In the genomic region with DNA sequence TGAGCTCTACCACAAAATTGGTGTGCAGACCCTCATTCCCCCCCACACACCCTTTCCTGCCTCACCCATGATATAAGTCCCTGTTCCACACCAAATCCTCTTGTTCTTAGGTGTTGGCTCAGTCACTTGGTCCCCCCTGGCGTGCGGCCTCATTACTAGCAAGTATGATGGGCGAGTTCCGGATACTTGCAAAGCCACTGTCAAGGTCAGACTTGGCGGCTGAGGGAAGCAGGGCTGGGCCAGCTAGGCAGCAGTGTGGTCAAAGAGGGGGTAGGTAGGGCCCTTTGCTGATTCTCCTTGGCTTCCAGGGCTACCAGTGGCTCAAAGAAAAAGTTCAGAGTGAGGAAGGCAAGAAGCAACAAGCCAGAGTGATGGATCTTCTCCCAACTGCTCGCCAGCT, we compare ENCODE assay signal across 10 mouse cellular contexts. TPM values are rescaled to one million over a fixed set of nuclear protein-coding genes. Genes with fewer than 3 reads are reported as not detected.
DNase-seq lines count a peak whose midpoint lies in the region; ATAC-seq and TF ChIP-seq lines count a peak whose summit lies in the region.
"Had no signal": no experiment of that assay in that cellular context is flagged by ENCODE, and none has a peak within 500 bp of the region (broad histone marks: within the 10 kb centered on the region; RNA-seq: fewer than 3 reads in every experiment).

No protein-coding gene starts in this region.

- H3K4me2 ChIP-seq in hindbrain, embryonic 16.5 days (ENCODE audit: low read length): no peak overlapping the region; the same call in 1 of the 2 replicates
- peak overlapping the region; percentile 77; the same call in 1 of the 2 replicates for H3K4me2 ChIP-seq in liver, embryonic 13.5 days

- no peak overlapping the region for H3K9ac ChIP-seq in hindbrain, embryonic 16.5 days (ENCODE audit: low read depth, low read length)
- no peak overlapping the region for H3K9ac ChIP-seq in liver, embryonic 13.5 days

- H3K27me3 ChIP-seq in hindbrain, embryonic 10.5 days (ENCODE audit: insufficient read depth, poor library complexity, severe bottlenecking): peaks cover 57% of the 10 kb centered on the region
- H3K27me3 ChIP-seq in hindbrain, embryonic 16.5 days (replicated peaks; ENCODE audit: control insufficient read depth, insufficient read depth, low read length): no peaks in the 10 kb centered on the region
- peaks cover 69% of the 10 kb centered on the region for H3K27me3 ChIP-seq in liver, embryonic 13.5 days

- 91% methylated on average over 6 of the region's 6 CpGs for WGBS in hindbrain, embryonic 10.5 days
- WGBS in hindbrain, embryonic 16.5 days: 91% methylated on average over 6 of the region's 6 CpGs
- WGBS in liver, embryonic 13.5 days (ENCODE audit: insufficient replicate concordance): 79% methylated on average over 6 of the region's 6 CpGs

- no peaks in the 10 kb centered on the region for H3K36me3 ChIP-seq in hindbrain, embryonic 10.5 days
- H3K36me3 ChIP-seq in hindbrain, embryonic 16.5 days (ENCODE audit: control insufficient read depth, insufficient read depth, low read length): no peaks in the 10 kb centered on the region
- no peaks in the 10 kb centered on the region for H3K36me3 ChIP-seq in liver, embryonic 13.5 days

- 0 out of 2 replicates have a peak, but pooled peaks have one; percentile 10 for TF ChIP-seq POLR2A in embryonic fibroblast, embryonic 13.5 days (IDR thresholded peaks at IDR 0.05; ENCODE audit: low read depth, low read length)

- no peak for DNase-seq in hindbrain, embryonic 10.5 days (ENCODE audit: low spot score)
- peak; percentile 41 for DNase-seq in adrenal gland, postnatal 10 days
- DNase-seq in liver, embryonic 13.5 days: no peak
- DNase-seq in yolk sac, embryonic 10.5 days (ENCODE audit: low spot score): no peak
- DNase-seq in frontal cortex, postnatal 36 days (ENCODE audit: low spot score in 2 of 2): no peak
- DNase-seq in frontal cortex, postnatal 25 days (ENCODE audit: low spot score in 2 of 2): no peak
- DNase-seq: cerebellum, adult 18-20 months had no signal

- H3K4me3 ChIP-seq in hindbrain, embryonic 10.5 days: peak overlapping the region; percentile 62
- no peak overlapping the region for H3K4me3 ChIP-seq in hindbrain, embryonic 16.5 days (ENCODE audit: low read length)
- H3K4me3 ChIP-seq in embryonic fibroblast, embryonic 13.5 days (ENCODE audit: insufficient read depth, low read length): no peak overlapping the region
- no peak overlapping the region for H3K4me3 ChIP-seq in liver, embryonic 13.5 days (replicated peaks)

- peak overlapping the region; percentile 12; the same call in 1 of the 2 replicates for H3K27ac ChIP-seq in hindbrain, embryonic 10.5 days
- H3K27ac ChIP-seq in hindbrain, embryonic 16.5 days (ENCODE audit: low read depth, low read length): no peak overlapping the region; the same call in 1 of the 2 replicates
- H3K27ac ChIP-seq in embryonic fibroblast, embryonic 13.5 days (ENCODE audit: insufficient read depth, low read length): no peak overlapping the region
- no peak overlapping the region for H3K27ac ChIP-seq in liver, embryonic 13.5 days

- ATAC-seq in hindbrain, embryonic 16.5 days: no peak
- no peak for ATAC-seq in liver, embryonic 13.5 days (ENCODE audit: low read depth)

- TF ChIP-seq CTCF in embryonic fibroblast, embryonic 13.5 days (IDR thresholded peaks at IDR 0.05; ENCODE audit: borderline replicate concordance, insufficient read depth, low read length): no peak

- H3K9me3 ChIP-seq in hindbrain, embryonic 10.5 days: no peaks in the 10 kb centered on the region
- no peaks in the 10 kb centered on the region for H3K9me3 ChIP-seq in hindbrain, embryonic 16.5 days (ENCODE audit: control insufficient read depth, low read length)
- H3K9me3 ChIP-seq in liver, embryonic 13.5 days (replicated peaks): no peaks in the 10 kb centered on the region
- H3K9me3 ChIP-seq: megakaryocyte, embryonic 14.5 days had no signal

- H3K4me1 ChIP-seq in hindbrain, embryonic 10.5 days (replicated peaks): peaks cover 43% of the 10 kb centered on the region
- H3K4me1 ChIP-seq in hindbrain, embryonic 16.5 days (ENCODE audit: control insufficient read depth, insufficient read depth, low read depth, low read length): peaks cover 18% of the 10 kb centered on the region
- peaks cover 10% of the 10 kb centered on the region for H3K4me1 ChIP-seq in embryonic fibroblast, embryonic 13.5 days (ENCODE audit: control insufficient read depth, insufficient read depth, low read length)
- peaks cover 51% of the 10 kb centered on the region for H3K4me1 ChIP-seq in liver, embryonic 13.5 days (replicated peaks)

RNA-seq across cellular contexts. Expression of gene Kcnab3, which starts 5.1 kb away (rescaled TPM):
- 1.2 and 2.7 TPM in 2 replicates for polyA plus RNA-seq in hindbrain, embryonic 10.5 days (2016; fragmentation: Nextera tagmentation; extraction: Ambion mirVana)
- 4.9 and 6.0 TPM in 2 replicates for polyA plus RNA-seq in hindbrain, embryonic 16.5 days (2015; fragmentation: Nextera tagmentation; extraction: Ambion mirVana)
- 1 to 10 TPM; 5.1 to 7.9 TPM for total RNA-seq in adrenal gland, postnatal 10 days (2021)
- 2.1 and 2.9 TPM in 2 replicates for polyA plus RNA-seq in embryonic fibroblast, embryonic 13.5 days (2011; ENCODE audit: insufficient read length, low read depth, missing spikeins)
- polyA plus RNA-seq in liver, embryonic 13.5 days (2015; fragmentation: Nextera tagmentation; extraction: Ambion mirVana): 0.07 and 0.19 TPM in 2 replicates

RNA-seq across cellular contexts. Expression of gene Trappc1, which starts 7.4 kb away (rescaled TPM):
- polyA plus RNA-seq in hindbrain, embryonic 10.5 days (2016; fragmentation: Nextera tagmentation; extraction: Ambion mirVana): 189 and 208 TPM in 2 replicates
- polyA plus RNA-seq in hindbrain, embryonic 16.5 days (2015; fragmentation: Nextera tagmentation; extraction: Ambion mirVana): 177 and 185 TPM in 2 replicates
- 10 to 100 TPM; 75.1 to 78.6 TPM for total RNA-seq in adrenal gland, postnatal 10 days (2021)
- polyA plus RNA-seq in embryonic fibroblast, embryonic 13.5 days (2011; ENCODE audit: insufficient read length, low read depth, missing spikeins): 92.9 and 121 TPM in 2 replicates
- 90.7 and 94.6 TPM in 2 replicates for polyA plus RNA-seq in liver, embryonic 13.5 days (2015; fragmentation: Nextera tagmentation; extraction: Ambion mirVana)

RNA-seq across cellular contexts. Expression of gene Cntrob, which starts 7.6 kb away (rescaled TPM):
- 34.2 and 36.7 TPM in 2 replicates for polyA plus RNA-seq in hindbrain, embryonic 10.5 days (2016; fragmentation: Nextera tagmentation; extraction: Ambion mirVana)
- polyA plus RNA-seq in hindbrain, embryonic 16.5 days (2015; fragmentation: Nextera tagmentation; extraction: Ambion mirVana): 15.5 and 16.4 TPM in 2 replicates
- total RNA-seq in adrenal gland, postnatal 10 days (2021): 10 to 100 TPM in 1 of 2 experiments, 1 to 10 TPM in 1; 7.8 to 12.6 TPM
- polyA plus RNA-seq in embryonic fibroblast, embryonic 13.5 days (2011; ENCODE audit: insufficient read length, low read depth, missing spikeins): 13.5 and 17.6 TPM in 2 replicates
- 9.8 and 10.1 TPM in 2 replicates for polyA plus RNA-seq in liver, embryonic 13.5 days (2015; fragmentation: Nextera tagmentation; extraction: Ambion mirVana)

RNA-seq across cellular contexts. Expression of gene Rnf227, which starts 9.1 kb away (rescaled TPM):
- polyA plus RNA-seq in hindbrain, embryonic 10.5 days (2016; fragmentation: Nextera tagmentation; extraction: Ambion mirVana): 18.0 and 19.9 TPM in 2 replicates
- 239 and 257 TPM in 2 replicates for polyA plus RNA-seq in hindbrain, embryonic 16.5 days (2015; fragmentation: Nextera tagmentation; extraction: Ambion mirVana)
- total RNA-seq in adrenal gland, postnatal 10 days (2021): 1 to 10 TPM; 4.2 to 7.2 TPM
- 1.7 and 4.4 TPM in 2 replicates for polyA plus RNA-seq in embryonic fibroblast, embryonic 13.5 days (2011; ENCODE audit: insufficient read length, low read depth, missing spikeins)
- 0.92 and 1.1 TPM in 2 replicates for polyA plus RNA-seq in liver, embryonic 13.5 days (2015; fragmentation: Nextera tagmentation; extraction: Ambion mirVana)

RNA-seq across cellular contexts. Expression of gene Chd3, which starts 38.1 kb away (rescaled TPM):
- 45.1 and 46.9 TPM in 2 replicates for polyA plus RNA-seq in hindbrain, embryonic 10.5 days (2016; fragmentation: Nextera tagmentation; extraction: Ambion mirVana)
- polyA plus RNA-seq in hindbrain, embryonic 16.5 days (2015; fragmentation: Nextera tagmentation; extraction: Ambion mirVana): 68.0 and 73.2 TPM in 2 replicates
- 100 to 1,000 TPM in 1 of 2 experiments, 10 to 100 TPM in 1; 93.8 to 128 TPM for total RNA-seq in adrenal gland, postnatal 10 days (2021)
- polyA plus RNA-seq in embryonic fibroblast, embryonic 13.5 days (2011; ENCODE audit: insufficient read length, low read depth, missing spikeins): 175 and 199 TPM in 2 replicates
- polyA plus RNA-seq in liver, embryonic 13.5 days (2015; fragmentation: Nextera tagmentation; extraction: Ambion mirVana): 2.6 and 4.4 TPM in 2 replicates
